ENCODE assay signal across 10 mouse cellular contexts in genomic region chr6:112930011-112930451, GRCm38 (mm10). TPM values are rescaled to one million over a fixed set of nuclear protein-coding genes. Genes with fewer than 3 reads are reported as not detected.
DNase-seq lines count a peak whose midpoint lies in the region; ATAC-seq lines count a peak whose summit lies in the region.
"Had no signal": no experiment of that assay in that cellular context is flagged by ENCODE, and none has a peak within 500 bp of the region (broad histone marks: within the 10 kb centered on the region; RNA-seq: fewer than 3 reads in every experiment).

No protein-coding gene starts in this region.

- no peaks in the 10 kb centered on the region for H3K9me3 ChIP-seq in forebrain, embryonic 12.5 days

- H3K27ac ChIP-seq in forebrain, embryonic 12.5 days, result peak overlapping the region; percentile 75
- H3K27ac ChIP-seq: gastrocnemius, adult 2 months had no signal

- peak; percentile 24 to 47 for DNase-seq in cerebellum, postnatal 10 days
- DNase-seq in cerebellum, postnatal 36 days, result no peak
- peak; percentile 42 for DNase-seq in 416B (ENCODE audit: low read depth)
- DNase-seq in gastrocnemius, postnatal 4 days (ENCODE audit: low spot score in 2 of 2), result no peak
- DNase-seq in layer of hippocampus, postnatal 10 days (ENCODE audit: low spot score in 2 of 2), result no peak
- DNase-seq in thymus, postnatal 4 days, result no peak
- DNase-seq: gastrocnemius, adult 2 months; spleen, adult 18-20 months had no signal

- peaks cover 96% of the 10 kb centered on the region for H3K4me1 ChIP-seq in forebrain, embryonic 12.5 days

- 0 out of 2 replicates have a peak overlapping the region, but pooled peaks have one; percentile 10 for H3K4me3 ChIP-seq in forebrain, embryonic 12.5 days (replicated peaks)
- H3K4me3 ChIP-seq: gastrocnemius, adult 2 months had no signal

- peak overlapping the region; percentile 42 for H3K4me2 ChIP-seq in forebrain, embryonic 12.5 days

- WGBS in forebrain, embryonic 12.5 days, result 5% methylated on average over 5 of the region's 5 CpGs

- H3K36me3 ChIP-seq in forebrain, embryonic 12.5 days (replicated peaks), result peaks cover 10% of the 10 kb centered on the region

- 0 out of 2 replicates have a peak overlapping the region, but pooled peaks have one; percentile 9 for H3K9ac ChIP-seq in forebrain, embryonic 12.5 days

- no peaks in the 10 kb centered on the region for H3K27me3 ChIP-seq in forebrain, embryonic 12.5 days

- ATAC-seq in forebrain, embryonic 12.5 days (ENCODE audit: low FRiP score), result peak; percentile 71
- ATAC-seq in megakaryocyte, adult 5-6 weeks (ENCODE audit: poor library complexity, severe bottlenecking), result peak; percentile 53; the same call in 1 of the 2 replicates

RNA-seq across cellular contexts. Expression of gene Srgap3, which starts 17.0 kb away (rescaled TPM):
- 36.6 and 39.9 TPM in 2 replicates for polyA plus RNA-seq in forebrain, embryonic 12.5 days (2016; fragmentation: Nextera tagmentation; extraction: Ambion mirVana)
- 3.5 and 6.1 TPM in 2 replicates for total RNA-seq in megakaryocyte, adult 5-6 weeks (2015)
- total RNA-seq in megakaryocyte, adult 5-6 weeks (2017), result 2.7 and 2.8 TPM in 2 replicates
- 10 to 100 TPM; 15.6 to 20.3 TPM for total RNA-seq in gastrocnemius, postnatal 4 days (2021)
- total RNA-seq in layer of hippocampus, postnatal 10 days (2021), result 100 to 1,000 TPM; 256 to 268 TPM

Comparison
In these comparisons a context has a peak if more than half of its experiments do, and no peak if none do; other contexts are left out.
1. DNase-seq: peak in cerebellum, postnatal 10 days (2 of 2) and 416B (single experiment); none in cerebellum, postnatal 36 days (0 of 2), gastrocnemius, postnatal 4 days (0 of 2), layer of hippocampus, postnatal 10 days (0 of 2) and thymus, postnatal 4 days (single experiment).
2. RNA of gene Srgap3, which starts 17.0 kb away (total RNA-seq): 256 to 268 TPM in layer of hippocampus, postnatal 10 days; 15.6 to 20.3 TPM in gastrocnemius, postnatal 4 days and 2.7 to 6.1 TPM in megakaryocyte, adult 5-6 weeks; every median in the first group is over 10 times any median in the second.